Mouse (Mus musculus): ENCODE data around the gene Mrpl39.

DNA sequence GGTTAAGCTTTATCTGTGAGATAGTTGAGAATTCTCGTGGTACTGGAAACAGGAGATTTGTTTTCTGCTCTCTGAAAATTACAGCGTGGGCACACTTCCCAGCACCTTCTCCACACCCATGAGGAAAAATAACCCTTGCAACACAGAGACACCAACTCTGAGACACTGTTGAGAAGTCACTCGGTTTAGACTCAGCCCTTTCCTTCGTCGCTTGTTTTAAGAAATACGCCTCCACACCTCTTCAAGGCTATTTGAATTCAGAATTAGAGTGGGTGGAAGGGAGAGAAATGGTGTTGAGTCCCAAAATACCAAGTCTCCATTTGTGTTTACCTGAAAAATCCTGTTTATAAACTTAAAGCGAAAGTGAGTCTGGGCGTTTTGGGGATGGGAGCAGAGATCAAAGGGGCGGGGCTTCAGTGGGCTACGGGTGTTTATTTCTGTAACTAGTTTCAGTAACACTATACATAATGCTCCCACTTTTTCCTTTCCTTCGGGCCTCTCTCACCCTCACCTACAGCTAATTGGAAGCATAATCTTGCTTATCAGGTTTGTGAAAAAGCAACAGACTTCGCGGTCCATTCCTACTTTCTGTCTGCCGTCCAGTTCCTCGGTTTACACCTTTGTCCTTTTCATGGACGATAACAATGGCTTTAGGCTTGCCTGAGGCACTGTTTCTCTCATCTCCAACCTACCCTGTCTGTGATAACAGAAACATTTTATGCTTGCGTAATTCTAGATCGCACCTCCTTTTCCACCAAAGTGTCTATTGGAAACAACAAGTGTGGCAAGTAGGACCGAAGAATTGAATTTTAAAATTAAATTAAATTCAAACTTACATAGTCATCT lies 34.3 kb upstream of the Mrpl39 start:
- TF ChIP-seq CTCF (IDR thresholded peaks at IDR 0.05) (no peak), EP300 (IDR thresholded peaks at IDR 0.05) (no peak)

Data from lung, postnatal 0 days (tissue).